ENCODE assay signal across 15 mouse cellular contexts in the genomic region with DNA sequence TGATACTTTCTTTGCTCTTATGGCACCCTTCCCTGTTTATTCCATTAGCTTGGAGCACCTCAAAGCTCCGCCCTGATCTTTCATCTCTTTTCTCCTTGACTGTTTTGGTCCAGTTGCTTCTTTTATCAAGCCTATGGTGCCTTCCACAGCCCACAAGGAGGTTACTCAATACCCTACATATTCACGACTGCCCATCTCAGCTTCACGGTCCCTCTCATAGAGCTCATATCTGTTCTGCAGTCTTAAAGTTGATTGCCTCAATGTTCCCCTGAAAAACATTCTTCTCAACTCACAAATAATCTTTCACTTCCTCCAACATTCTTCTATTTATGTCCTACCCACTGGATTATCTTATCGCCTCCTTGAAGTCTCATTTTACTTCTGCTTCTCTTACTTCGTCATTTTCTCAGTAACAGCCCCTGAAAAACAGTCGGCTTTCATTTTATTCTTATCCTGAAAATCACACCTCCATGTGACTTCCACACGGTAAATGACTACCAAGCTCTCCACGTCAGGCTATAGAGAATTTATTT.
"Had no signal": no experiment of that assay in that cellular context is flagged by ENCODE, and none has a peak within 500 bp of the region (broad histone marks: within the 10 kb centered on the region; RNA-seq: fewer than 3 reads in every experiment).

No protein-coding gene starts in this region.

- DNase-seq: kidney, adult 11 months; kidney, adult 8-10 months; kidney, postnatal 14 days; kidney, postnatal 4 days; layer of hippocampus, adult 9-11 months; liver, embryonic 13.5 days; lung, adult 2 months; lung, postnatal 14 days; lung, postnatal 4 days; midbrain, embryonic 14.5 days; right cerebral cortex, adult 18-20 months; right cerebral cortex, postnatal 14 days; right cerebral cortex, postnatal 4 days; thymus, adult 18-20 months; thymus, postnatal 36 days had no signal
